Mouse (Mus musculus) heart, embryonic 11.5 days (tissue): ENCODE results near the gene Pomt2. TPM values are rescaled to one million over a fixed set of nuclear protein-coding genes. Genes with fewer than 3 reads are reported as not detected.

Experiments used
- ATAC-seq: fragments of 200-750 bp; cut with Nextera tagmentation; replicated peaks from 2 replicates; pipeline ENCODE4 v1.8.0; 2017; ENCODE audit warnings: moderate library complexity; ENCODE audit not compliant: insufficient number of reproducible peaks, low FRiP score, low TSS enrichment
- H3K27ac ChIP-seq: fragments of 300-500 bp; sonication (generic); 2 replicates; pipeline ENCODE4 v1.5.1; 2014; ENCODE audit warnings: mild to moderate bottlenecking, low read depth, low read length
- H3K27me3 ChIP-seq: fragments of 300-500 bp; sonication (generic); 2 replicates; pipeline ENCODE4 v1.6.1; 2014; ENCODE audit warnings: mild to moderate bottlenecking, low read length, mixed read lengths; ENCODE audit not compliant: control insufficient read depth, insufficient read depth
- H3K36me3 ChIP-seq: fragments of 300-500 bp; sonication (generic); 2 replicates; pipeline ENCODE4 v1.6.1; 2014; ENCODE audit warnings: mild to moderate bottlenecking, low read length, moderate library complexity, mixed read lengths; ENCODE audit not compliant: control insufficient read depth, insufficient read depth
- H3K4me1 ChIP-seq: fragments of 300-500 bp; sonication (generic); 2 replicates; pipeline ENCODE4 v1.6.1; 2014; ENCODE audit warnings: low read length; ENCODE audit not compliant: control insufficient read depth, insufficient read depth
- H3K4me2 ChIP-seq: fragments of 300-500 bp; sonication (generic); 2 replicates; pipeline ENCODE4 v1.6.1; 2014; ENCODE audit warnings: mild to moderate bottlenecking, moderate library complexity
- H3K4me3 ChIP-seq: fragments of 300-500 bp; sonication (generic); 2 replicates; pipeline ENCODE4 v1.5.1; 2014; ENCODE audit warnings: low read depth, low read length
- H3K9ac ChIP-seq: fragments of 300-500 bp; sonication (generic); 2 replicates; pipeline ENCODE4 v1.6.1; 2014; ENCODE audit warnings: mild to moderate bottlenecking, low read depth, low read length, moderate library complexity
- H3K9me3 ChIP-seq: fragments of 300-500 bp; sonication (generic); replicated peaks from 2 replicates; pipeline ENCODE4 v1.6.1; 2016; ENCODE audit warnings: low read length; ENCODE audit not compliant: control insufficient read depth
- WGBS: fragments of 180-500 bp; shearing (Covaris S2); extraction: QIAGEN DNeasy Blood & Tissue Kit; methylation state at CpG from one replicate; pipeline ENCODE4 v1.1.7; 2014; ENCODE audit not compliant: insufficient replicate concordance; 5-methylcytosine and 5-hydroxymethylcytosine counted together
- polyA plus RNA-seq: library from polyadenylated mRNA; unstranded; fragments of >200 nt; fragmentation: Nextera tagmentation; extraction: Ambion mirVana; gene quantifications from 2 replicates; pipeline ENCODE4 v1.2.1, GENCODE M21; 2014

Gene Pomt2
- polyA plus RNA-seq, 1 experiment from 2014 or later = 15.2 TPM

- Histone ChIP-seq H3K9ac (no peak overlapping the region), H3K27me3 (peaks cover 3% of the 10 kb centered on the region), H3K4me1 (peaks cover 11% of the 10 kb centered on the region), H3K4me2 (no peak overlapping the region), H3K4me3 (no peak overlapping the region), H3K36me3 (no peaks in the 10 kb centered on the region), H3K9me3 (no peaks in the 10 kb centered on the region), H3K27ac (no peak overlapping the region)
- WGBS = 62% methylated on average over 4 of the region's 4 CpGs
- ATAC-seq = no peak
These were observed 58.5 kb downstream of the Pomt2 start for GRCm38 (mm10) chr12:87089255-87089654.

DNA sequence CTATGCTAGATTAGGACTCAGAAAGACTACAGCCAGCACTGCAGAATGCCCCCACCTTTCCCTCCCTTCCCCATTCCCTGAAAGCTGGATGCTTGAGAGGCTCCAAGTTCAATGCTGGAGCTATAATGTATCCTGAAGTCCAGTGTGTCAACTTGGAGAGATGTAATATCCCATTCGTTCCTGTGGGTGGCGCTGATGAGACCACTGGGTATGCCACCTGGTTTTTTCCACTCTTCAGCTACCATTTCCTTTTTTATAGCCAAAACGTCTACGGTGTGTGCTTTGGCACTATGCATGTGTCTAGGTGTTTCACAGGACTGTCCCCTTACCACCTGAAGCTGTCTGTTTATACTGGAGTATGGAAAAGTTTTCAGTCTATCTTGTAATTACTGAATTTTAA is 59.4 kb downstream of the Pomt2 start:
- no peak overlapping the region for H3K4me3 ChIP-seq
- no peak overlapping the region for H3K9ac ChIP-seq
- no peak overlapping the region for H3K4me2 ChIP-seq
- peaks cover 11% of the 10 kb centered on the region for H3K4me1 ChIP-seq
- no peak overlapping the region for H3K27ac ChIP-seq
- no peaks in the 10 kb centered on the region for H3K9me3 ChIP-seq
- H3K27me3 ChIP-seq = peaks cover 5% of the 10 kb centered on the region
- ATAC-seq = no peak
- H3K36me3 ChIP-seq = no peaks in the 10 kb centered on the region
- 32% methylated on average over 4 of the region's 4 CpGs for WGBS

DNA sequence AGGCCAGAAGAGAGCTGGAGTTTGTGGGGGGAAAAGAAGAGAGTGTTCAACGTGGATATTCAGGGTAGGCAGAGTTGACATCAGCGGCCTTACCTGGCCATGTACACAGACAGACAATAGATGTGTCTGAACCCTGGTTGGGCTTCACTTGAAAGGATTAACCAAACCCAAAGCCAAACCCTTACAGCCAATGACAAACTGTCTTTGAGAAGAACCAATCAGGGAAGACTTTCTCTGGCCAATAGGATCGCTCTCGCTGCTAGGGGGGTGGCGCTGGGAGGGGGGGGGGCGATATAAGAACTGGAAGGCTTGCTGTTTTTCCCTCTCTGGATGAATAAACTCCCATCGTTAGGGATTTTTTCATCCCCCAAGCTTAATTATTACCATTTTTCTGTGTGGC is 60.5 kb downstream of the Pomt2 start:
- H3K27ac ChIP-seq = no peak overlapping the region
- no peak overlapping the region for H3K4me2 ChIP-seq
- WGBS = 63% methylated on average over 7 of the region's 7 CpGs
- H3K9me3 ChIP-seq = no peaks in the 10 kb centered on the region
- H3K36me3 ChIP-seq = no peaks in the 10 kb centered on the region
- H3K4me1 ChIP-seq = peaks cover 11% of the 10 kb centered on the region
- peaks cover 5% of the 10 kb centered on the region for H3K27me3 ChIP-seq
- no peak overlapping the region for H3K9ac ChIP-seq
- H3K4me3 ChIP-seq = no peak overlapping the region
- ATAC-seq = no peak

- H3K4me1 ChIP-seq = no peaks in the 10 kb centered on the region
- H3K9me3 ChIP-seq = no peaks in the 10 kb centered on the region
- no peak overlapping the region for H3K4me3 ChIP-seq
- H3K27ac ChIP-seq = no peak overlapping the region
- WGBS = 75% methylated on average over 8 of the region's 8 CpGs
- H3K36me3 ChIP-seq = no peaks in the 10 kb centered on the region
- no peak overlapping the region for H3K4me2 ChIP-seq
- ATAC-seq = no peak
- peaks cover 5% of the 10 kb centered on the region for H3K27me3 ChIP-seq
- no peak overlapping the region for H3K9ac ChIP-seq
These were observed 65.0 kb downstream of the Pomt2 start for GRCm38 (mm10) chr12:87082797-87083196.

GRCm38 (mm10) chr12:87076610-87077009 is 71.2 kb downstream of the Pomt2 start:
- Histone ChIP-seq H3K36me3 (no peaks in the 10 kb centered on the region), H3K4me3 (no peak overlapping the region), H3K4me2 (no peak overlapping the region), H3K9me3 (no peaks in the 10 kb centered on the region), H3K9ac (no peak overlapping the region), H3K27ac (no peak overlapping the region), H3K27me3 (no peaks in the 10 kb centered on the region), H3K4me1 (no peaks in the 10 kb centered on the region)
- 72% methylated on average over 2 of the region's 2 CpGs for WGBS
- ATAC-seq = no peak

GRCm38 (mm10) chr12:87070520-87070919 is 77.2 kb downstream of the Pomt2 start:
- no peak overlapping the region for H3K27ac ChIP-seq
- no peak for ATAC-seq
- no peaks in the 10 kb centered on the region for H3K9me3 ChIP-seq
- WGBS = 62% methylated on average over 5 of the region's 5 CpGs
- H3K36me3 ChIP-seq = no peaks in the 10 kb centered on the region
- no peak overlapping the region for H3K9ac ChIP-seq
- no peak overlapping the region for H3K4me3 ChIP-seq
- no peaks in the 10 kb centered on the region for H3K27me3 ChIP-seq
- H3K4me1 ChIP-seq = no peaks in the 10 kb centered on the region
- no peak overlapping the region for H3K4me2 ChIP-seq

DNA sequence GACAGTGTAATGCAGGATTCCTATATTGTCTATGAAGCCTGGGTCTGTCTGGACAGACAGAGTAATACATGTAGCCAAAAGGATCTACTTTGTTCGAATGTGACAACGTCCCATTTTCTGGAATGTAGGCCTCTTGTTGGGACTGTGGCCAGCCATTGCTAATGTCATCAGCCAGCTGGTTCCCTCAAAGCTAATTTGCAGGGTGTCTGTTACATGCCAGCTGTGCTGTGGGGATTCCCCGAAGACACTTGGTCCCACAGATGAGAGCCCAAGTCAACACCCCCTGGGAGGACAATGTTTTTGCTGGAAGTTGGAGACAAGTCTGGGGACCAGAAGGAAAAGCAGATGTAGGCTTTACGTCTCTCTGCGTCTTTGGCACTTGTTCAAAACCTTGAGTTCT is 81.3 kb downstream of the Pomt2 start:
- no peak overlapping the region for H3K9ac ChIP-seq
- 82% methylated on average over 5 of the region's 5 CpGs for WGBS
- H3K9me3 ChIP-seq = no peaks in the 10 kb centered on the region
- no peak overlapping the region for H3K4me3 ChIP-seq
- ATAC-seq = no peak
- no peaks in the 10 kb centered on the region for H3K4me1 ChIP-seq
- H3K36me3 ChIP-seq = no peaks in the 10 kb centered on the region
- no peak overlapping the region for H3K27ac ChIP-seq
- H3K4me2 ChIP-seq = no peak overlapping the region
- no peaks in the 10 kb centered on the region for H3K27me3 ChIP-seq

GRCm38 (mm10) chr12:87065446-87065845 is 82.3 kb downstream of the Pomt2 start:
- H3K4me3 ChIP-seq = no peak overlapping the region
- H3K27me3 ChIP-seq = no peaks in the 10 kb centered on the region
- no peak overlapping the region for H3K9ac ChIP-seq
- 87% methylated on average over 11 of the region's 11 CpGs for whole genome bisulfite sequencing
- H3K4me1 ChIP-seq = no peaks in the 10 kb centered on the region
- H3K9me3 ChIP-seq = no peaks in the 10 kb centered on the region
- H3K27ac ChIP-seq = no peak overlapping the region
- no peak for ATAC-seq
- no peak overlapping the region for H3K4me2 ChIP-seq
- H3K36me3 ChIP-seq = no peaks in the 10 kb centered on the region

- Histone ChIP-seq H3K27me3 (peaks cover 35% of the 10 kb centered on the region), H3K9me3 (no peaks in the 10 kb centered on the region), H3K4me2 (no peak overlapping the region), H3K27ac (no peak overlapping the region), H3K36me3 (no peaks in the 10 kb centered on the region), H3K4me3 (no peak overlapping the region), H3K9ac (no peak overlapping the region), H3K4me1 (no peaks in the 10 kb centered on the region)
- WGBS = 62% methylated on average over 17 of the region's 17 CpGs
- no peak for ATAC-seq
These were observed 90.7 kb downstream of the Pomt2 start for GRCm38 (mm10) chr12:87057066-87057465.
